Mouse (Mus musculus): ENCODE data around the gene Bloc1s2.
"Not testable (repeated sequence)": the region's sequence is repeated elsewhere in the genome, so short reads cannot be mapped to it uniquely, and the experiment has no call there.

The Bloc1s2 gene

GRCm38 (mm10) chr19:44121137-44121536 is 25.1 kb downstream of the Bloc1s2 start:
- no peak for DNase-seq

GRCm38 (mm10) chr19:44120686-44121085 is 25.6 kb downstream of the Bloc1s2 start:
- not testable (repeated sequence) for DNase-seq

GRCm38 (mm10) chr19:44117793-44118192 is 28.5 kb downstream of the Bloc1s2 start:
- DNase-seq: no peak

DNA sequence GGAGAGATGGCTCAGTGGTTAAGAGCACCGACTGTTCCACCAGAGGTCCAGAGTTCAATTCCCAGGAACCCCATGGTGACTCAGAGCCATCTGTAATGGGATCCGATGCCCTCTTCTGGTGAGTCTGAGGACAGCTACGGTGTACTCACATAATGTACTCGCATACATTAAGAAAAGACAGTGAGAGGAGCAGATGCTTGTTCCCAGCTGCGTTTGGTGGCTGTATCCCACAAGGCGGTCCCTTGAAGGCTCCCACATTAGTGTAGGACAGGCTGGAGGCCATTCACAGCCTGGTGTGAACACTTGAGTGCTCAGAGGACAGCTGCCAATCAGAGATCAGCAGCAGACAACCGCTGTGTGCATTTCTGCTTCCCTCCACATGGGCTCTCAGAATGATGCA is 34.5 kb downstream of the Bloc1s2 start:
- peak; percentile 16 for DNase-seq

DNA sequence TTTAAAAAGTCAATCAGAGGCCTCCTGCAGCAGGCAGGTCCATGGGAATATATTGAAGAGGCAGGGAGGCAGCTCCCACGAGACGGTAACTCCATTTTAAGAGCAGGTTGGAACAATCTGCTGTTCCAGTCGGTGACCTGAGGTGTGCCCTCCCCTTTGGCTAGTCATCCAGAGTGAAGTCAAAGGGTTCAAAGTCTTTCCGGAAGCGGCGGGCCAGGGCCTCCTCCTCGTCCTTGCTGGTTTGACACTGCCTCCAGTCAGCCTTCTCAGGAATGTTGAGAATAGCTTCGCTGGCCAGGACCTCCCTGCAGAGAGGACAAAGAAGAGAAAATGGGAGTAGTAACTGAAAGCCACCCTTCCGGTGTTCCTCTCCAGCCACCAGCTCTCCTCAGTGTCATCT is 35.9 kb downstream of the Bloc1s2 start:
- DNase-seq: peak; percentile 70

GRCm38 (mm10) chr19:44108996-44109395 is 37.2 kb downstream of the Bloc1s2 start:
- DNase-seq: peak; percentile 14

DNA sequence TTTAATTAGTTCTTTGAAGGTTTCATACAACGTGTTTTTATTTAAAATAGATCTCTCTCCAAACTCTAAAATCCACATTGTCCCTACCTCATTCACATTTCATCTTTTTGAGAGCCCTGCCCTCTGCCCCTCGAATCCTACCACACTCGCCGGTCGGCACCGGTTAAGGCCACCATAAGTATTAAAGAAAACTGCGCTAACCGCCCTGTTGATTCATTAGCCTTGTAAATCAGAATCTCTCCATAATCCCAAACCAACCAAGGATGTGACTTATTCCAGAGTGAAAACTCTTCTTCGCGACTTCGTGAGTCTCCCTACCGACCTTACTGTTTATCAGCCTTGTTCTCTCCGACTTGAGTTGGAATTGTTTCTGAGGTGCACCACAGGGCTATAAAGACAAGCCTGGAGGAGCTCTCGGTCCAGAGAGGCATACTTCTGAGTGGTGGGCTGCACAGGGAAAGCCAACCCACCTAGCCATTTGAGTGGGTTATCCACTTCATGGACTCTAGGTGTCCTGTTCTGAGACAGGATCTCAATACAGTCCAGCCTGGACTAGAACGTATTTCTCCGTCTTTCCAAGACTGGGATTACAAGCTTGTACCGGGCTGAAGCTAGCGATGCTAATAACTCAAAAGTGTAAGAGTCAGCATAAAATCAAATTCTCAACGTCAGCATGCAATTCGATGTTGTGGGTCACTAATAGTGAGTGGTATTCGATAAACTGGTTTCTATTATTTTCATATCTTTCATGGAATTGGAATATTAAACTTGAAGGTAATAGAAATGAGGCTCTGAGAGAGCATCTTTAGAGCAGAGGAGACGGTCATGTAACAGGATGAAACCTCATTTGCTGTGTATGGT is 38.4 kb downstream of the Bloc1s2 start:
- peak; percentile 11 for DNase-seq

DNA sequence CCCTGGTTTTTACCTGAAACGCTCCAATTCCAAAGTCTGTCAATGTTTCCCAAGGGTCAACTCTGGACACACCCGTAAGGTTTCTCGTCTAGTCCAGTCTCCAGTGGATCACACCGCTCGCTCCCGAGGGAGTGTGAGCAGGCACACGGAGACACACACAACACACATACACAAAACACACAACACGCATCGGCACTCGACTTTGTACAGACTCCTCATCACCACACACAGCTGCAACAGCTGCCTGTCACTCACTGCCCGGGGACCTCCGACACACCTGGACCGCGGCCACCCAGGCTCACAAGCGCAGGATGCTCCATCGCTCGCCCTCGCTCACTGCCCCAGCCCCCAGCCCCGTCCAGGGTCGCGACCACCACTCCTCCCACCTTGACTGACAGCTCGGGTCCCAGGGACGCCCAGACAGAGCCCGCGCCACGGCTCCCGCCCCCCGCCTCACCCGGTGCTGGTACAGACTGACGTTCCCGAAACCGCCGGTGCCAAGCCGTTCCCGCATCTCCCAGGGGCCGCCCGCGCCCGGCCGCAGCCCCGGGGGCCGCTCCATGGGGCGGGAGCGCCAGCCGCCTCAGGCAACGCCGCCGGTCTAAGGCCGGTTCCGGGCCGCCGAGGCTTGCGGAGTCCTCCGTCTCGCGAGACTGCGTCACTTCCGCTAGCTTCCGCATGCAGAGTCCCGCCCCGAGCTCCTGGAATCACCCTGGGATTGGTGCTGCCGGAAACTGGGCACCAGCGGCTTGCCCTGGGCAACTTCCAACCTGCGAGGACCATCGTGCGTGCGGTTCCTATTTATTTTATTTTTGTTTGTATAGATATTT is 39.2 kb downstream of the Bloc1s2 start, which contains the start of gene Chuk:
Chuk (minus strand) TSS at position 650 of the 830 bp plus-strand sequence.
- peak; percentile 99 for DNase-seq

GRCm38 (mm10) chr19:44104393-44104792 is 41.9 kb downstream of the Bloc1s2 start:
- DNase-seq: no peak

GRCm38 (mm10) chr19:44103001-44103400 is 43.2 kb downstream of the Bloc1s2 start:
- DNase-seq: no peak

- no peak for DNase-seq
These were observed 45.4 kb downstream of the Bloc1s2 start for GRCm38 (mm10) chr19:44100840-44101239.
